Mouse (Mus musculus) testis, postnatal 10 days (tissue): ENCODE measurements around the gene Myo10.

Source experiments
- DNase-seq: peaks from one replicate; pipeline ENCODE4 v3.0.0; 2021; ENCODE audit warnings: low spot score

Myo10 gene

DNA sequence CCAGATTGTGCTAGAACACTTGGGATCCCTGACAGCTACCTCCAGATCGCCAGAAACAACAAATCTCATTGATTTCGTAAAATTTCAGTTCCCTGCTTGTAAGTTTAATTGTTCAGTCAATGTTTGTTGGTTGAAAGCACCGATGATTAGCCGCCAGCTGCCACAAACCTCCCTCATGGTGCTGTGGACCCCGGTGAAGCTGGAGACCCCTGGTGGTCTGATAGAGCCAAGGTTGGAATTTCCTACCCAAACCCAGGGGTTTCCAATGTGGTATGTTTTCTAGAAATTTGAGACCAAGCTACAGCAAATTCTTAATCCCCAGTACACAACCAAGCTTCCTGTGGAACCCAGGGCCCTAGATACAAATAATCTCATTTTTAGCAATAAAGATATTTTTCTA lies 179.4 kb downstream of the Myo10 start:
- no peak for DNase-seq

DNA sequence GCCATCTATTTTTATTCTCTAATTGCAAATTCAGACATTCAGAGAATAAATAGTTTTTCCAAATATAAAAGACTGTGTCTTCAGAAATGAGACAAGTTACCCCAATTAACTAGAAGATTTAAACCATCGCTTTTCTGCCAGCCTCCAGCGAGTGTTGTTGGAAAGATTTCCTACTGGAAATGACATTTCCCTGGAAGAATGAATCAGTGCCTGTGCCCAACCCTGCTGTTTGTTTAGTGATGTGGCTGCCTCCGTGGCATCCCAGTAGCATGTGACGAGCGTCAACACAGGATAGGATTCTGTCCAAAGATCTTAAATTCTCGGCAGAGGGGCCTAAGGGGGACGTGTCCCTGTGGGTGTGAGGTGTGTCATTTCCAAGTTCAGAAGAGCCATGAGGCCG lies 179.9 kb downstream of the Myo10 start:
- DNase-seq, result no peak

DNA sequence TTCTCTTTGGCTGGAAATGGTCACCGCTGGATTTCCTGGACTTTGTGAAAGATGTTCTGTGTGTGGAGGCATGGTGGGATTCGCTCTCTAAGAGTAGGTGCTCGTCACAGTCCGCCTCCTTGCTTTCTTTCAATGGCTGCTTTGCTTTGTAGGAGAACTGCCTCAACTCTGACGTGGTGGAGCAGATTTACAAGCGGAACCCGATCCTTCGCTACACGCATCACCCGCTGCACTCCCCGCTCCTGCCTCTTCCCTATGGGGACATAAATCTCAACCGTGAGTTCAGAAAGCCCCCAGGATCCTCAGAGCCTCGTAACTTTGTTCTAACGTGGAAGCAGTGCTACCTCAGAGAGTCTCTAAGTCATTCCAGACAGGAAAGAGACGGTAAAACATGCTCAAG lies 180.8 kb downstream of the Myo10 start:
- DNase-seq, result no peak

DNA sequence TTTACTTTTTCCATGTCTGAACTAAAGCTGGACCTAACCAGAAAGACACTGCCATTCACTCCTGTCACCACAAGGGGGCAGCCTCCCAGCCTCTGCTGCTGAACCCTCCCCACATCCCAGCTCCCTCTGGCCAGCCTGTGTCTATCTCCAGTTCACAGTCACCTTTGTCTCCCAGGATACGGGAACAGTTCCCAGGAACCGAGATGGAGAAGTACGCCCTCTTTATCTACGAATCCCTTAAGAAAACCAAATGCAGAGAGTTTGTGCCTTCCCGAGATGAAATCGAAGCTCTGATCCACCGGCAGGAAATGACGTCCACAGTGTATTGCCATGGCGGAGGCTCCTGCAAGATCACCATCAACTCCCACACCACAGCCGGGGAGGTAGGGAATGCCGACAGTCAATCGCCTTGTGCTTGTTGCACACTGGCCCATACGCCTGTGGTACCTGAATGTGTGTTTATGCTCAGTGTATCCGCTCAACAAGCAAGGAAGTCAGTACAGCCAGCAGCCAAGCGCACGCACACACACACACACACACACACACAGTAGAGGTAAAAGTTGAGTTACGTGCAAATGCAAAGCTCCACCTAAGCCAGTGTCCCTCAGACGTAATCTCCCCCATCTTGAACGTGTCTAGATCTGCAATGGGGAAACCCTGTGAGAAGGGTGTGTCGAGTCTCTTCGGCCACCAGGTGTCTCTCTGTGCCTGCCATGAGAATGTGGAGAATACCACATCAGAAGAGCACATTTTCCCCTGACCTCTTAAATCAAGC lies 183.2 kb downstream of the Myo10 start:
- DNase-seq, result peak; percentile 87

DNA sequence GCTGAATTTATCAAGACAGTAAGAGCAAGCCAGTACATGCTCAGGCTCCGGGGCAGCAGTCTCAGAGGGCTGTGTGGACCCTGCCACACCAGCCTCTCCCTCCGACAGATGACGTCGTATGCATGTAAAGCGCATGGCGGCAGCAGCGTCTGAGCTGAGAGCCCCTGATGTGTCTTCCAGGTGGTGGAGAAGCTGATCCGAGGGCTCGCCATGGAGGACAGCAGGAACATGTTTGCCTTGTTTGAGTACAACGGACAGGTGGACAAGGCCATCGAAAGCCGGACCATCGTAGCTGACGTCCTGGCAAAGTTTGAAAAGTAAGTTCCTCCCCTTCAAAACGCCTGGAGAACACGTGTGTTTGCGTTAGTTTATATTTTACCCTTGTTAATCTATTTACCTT lies 184.0 kb downstream of the Myo10 start:
- DNase-seq, result no peak

DNA sequence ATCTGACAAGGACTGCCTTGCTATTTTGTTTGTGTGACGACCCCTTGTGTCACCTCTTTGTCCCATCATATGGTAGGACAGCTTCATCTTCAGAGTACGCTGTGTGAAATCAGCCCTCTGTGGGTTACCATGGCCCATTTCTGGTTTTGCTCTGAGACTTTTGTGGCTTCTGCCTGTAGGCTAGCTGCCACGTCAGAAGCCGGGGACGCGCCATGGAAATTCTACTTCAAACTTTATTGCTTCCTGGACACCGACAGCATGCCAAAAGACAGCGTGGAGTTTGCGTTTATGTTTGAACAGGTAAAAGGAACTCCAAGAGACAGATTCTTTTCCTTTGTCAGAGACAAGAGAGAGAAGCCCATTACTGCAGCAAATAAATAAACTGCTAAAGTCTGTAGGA lies 184.6 kb downstream of the Myo10 start:
- no peak for DNase-seq

DNA sequence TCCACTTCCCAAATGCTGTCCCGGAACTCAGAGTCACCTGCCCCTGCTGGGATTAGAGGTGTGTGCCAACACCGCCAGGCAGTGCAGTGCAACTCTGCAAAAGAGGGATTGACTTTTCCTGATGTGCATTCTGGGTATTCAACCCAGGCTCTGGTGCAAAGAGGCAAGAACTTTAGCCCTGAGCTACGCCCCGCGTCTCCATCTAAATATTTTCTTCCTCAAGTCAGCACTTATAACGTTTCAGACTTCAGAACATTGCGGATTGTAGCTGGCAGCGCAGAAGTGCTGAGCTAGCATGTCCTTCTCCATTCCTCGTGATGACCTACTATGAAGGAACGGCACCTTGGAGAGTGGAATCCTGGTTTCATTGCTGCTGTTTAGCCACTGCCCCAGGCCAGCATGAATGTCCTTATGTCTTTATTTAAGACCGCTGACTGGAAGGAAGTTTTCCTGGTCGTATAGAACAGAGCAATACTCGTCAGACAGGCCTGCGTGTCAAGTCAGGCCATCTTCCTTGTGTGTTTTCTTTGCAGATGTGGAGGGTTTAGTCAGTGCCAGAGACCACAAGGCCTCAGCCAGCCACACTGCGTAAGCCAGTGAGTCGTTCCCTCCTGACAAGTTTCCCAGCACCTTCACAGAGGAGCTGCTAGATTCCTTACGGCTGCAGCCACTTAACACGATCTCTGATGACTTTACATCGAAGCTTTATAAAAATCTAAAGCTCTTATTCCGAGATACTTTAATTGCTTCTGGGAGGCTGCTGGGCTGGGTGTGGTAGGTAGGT lies 186.5 kb downstream of the Myo10 start:
- no peak for DNase-seq

DNA sequence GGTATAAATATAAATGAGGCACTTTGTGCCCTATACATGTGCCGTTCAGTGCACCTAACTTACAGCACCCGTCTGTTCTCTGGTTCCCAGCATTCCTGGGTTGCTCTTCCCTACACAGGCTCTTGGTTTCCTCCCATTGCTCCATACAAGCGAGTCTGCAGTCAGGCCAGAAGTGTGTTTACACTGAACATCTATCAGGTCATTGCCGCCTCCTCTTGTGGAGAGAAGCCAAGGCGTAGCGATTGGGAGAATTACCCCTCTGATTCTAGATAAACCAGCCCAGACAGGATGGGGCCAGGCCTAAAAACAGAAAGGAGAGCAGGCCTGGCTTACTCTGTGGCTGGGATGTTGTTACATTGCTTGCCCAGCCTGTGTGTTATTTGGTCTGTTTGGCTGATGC lies 187.3 kb downstream of the Myo10 start:
- no peak for DNase-seq

DNA sequence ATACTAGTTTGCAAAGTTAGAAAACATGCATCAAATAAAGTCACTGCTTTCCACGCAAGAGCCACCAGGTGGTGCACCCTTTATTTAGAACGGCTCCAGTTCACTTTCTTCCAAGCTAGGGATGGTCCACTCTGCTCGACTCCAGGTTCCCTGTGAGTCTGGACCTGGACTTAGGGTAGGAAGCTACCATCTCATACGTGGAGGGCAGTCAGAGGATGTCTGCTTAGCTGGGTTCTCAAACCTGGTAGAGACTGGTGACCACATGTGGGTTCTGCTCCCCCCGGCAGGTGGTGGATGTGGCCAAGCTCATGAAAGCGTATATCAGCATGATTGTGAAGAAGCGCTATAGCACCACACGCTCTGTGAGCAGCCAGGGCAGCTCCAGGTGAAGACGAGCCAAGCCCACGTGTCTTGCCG lies 189.5 kb downstream of the Myo10 start:
- no peak for DNase-seq

DNA sequence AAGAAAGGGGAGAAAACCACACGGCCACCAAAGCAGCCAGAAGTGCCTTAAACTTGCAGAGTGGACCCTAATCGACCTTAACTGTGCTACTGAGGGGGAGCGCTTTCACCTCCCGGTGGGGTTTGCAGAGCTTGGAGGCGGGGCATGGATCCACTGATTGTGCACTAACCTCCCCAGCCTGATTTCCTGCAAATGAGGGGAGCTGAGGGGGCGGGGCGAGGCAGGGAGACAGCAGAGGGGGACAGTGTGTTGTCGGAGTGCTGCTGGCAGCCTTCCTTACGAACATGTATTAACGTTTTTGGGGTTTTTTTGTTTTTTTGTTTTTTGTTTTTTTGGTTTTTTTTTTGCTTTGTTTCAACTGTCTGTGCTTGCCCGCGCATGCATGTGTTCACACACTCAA lies 190.2 kb downstream of the Myo10 start:
- DNase-seq, result no peak

DNA sequence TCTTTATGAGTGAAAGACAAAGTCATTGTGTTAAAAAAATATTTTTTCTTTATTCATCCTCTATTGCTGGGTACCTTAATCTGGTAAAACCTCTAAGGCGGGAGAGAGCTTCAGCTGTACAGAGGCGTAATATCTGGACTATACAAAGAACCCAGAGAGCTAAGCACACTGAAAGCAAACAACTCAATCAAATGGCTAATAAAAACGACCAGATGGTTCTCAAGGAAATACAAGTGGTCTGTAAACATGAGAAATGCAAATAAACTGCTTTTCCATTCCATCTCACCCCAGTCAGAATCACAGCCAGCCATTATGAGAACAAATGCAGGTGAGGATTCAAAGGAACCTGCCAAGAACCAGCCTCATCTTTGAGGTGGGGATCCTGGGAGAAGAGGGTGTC lies 192.2 kb downstream of the Myo10 start:
- no peak for DNase-seq

DNA sequence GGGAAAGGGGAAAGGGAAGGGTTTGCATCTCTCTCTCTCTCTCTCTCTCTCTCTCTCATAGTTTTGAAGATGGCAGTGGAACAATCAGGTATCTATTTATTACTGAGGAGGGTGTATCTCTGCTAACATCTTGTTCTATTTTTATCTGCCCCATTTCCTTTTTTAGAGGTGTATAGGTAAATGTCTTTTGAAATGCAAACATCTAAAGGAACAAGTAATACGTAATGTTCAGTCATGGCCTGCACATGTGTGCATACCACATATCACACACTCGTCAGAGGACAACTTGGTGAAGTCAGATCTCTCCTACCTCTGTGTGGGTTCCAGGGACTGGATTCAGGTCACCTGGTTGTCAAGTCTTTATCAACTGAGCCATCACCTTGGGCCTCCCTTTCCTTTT lies 194.9 kb downstream of the Myo10 start:
- DNase-seq, result no peak

DNA sequence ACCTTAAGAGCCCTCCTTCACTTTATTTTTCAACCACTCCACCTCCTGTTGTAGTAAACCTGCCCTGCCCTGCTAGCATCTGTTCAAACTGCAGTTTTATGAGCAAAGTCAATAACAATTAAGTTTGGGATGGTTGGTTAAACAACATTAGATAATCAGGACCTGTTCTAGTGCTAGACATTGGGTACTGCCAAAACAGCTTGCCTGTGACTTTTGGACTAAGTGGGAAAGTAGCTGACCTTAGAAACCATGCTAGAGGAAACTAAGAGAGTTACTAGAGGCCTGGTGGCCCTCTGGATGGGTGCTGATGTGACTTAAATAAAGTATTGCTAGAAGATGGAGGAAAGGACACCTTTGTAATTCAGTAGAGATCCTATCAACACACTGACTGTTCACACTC lies 199.7 kb downstream of the Myo10 start:
- no peak for DNase-seq

DNA sequence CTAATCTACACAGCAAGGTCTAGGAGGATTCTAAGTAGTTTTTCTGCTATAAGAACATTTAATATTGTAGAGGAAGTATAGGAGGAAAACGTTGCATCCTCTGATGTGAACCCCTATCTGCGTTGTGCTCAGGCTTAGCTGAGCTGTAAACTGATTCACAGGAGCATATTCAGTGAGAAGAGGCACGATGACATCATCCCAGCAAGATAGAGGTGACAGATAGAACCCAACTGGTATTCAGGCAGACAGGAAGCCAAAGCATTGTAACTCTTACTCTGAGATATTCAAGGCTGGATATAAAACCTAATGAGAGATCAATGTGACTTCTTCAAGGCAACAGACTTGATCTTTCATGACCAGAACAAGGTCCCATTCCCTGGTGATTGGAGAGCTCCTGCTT lies 200.3 kb downstream of the Myo10 start:
- no peak for DNase-seq

DNA sequence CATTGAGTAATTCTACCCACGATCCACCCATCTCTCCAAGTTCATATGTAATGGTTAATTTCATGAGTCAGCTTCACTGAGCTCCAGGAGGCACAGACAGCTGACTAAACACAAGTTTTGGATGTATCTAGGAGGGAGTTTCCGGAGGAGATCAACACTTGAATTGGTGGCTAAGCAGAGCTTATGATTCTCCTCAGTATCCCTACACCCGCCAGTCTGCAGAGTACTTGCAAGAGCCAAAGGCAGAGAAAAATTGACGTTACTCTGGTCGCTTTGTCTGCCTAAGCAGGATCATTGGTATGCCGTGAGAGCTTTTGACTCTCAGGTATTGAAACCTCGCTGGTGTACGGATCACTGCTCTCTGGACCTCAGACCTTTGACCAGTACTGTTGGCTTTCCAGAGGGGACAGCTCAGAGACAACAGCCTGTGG lies 204.2 kb downstream of the Myo10 start:
- DNase-seq, result no peak

DNA sequence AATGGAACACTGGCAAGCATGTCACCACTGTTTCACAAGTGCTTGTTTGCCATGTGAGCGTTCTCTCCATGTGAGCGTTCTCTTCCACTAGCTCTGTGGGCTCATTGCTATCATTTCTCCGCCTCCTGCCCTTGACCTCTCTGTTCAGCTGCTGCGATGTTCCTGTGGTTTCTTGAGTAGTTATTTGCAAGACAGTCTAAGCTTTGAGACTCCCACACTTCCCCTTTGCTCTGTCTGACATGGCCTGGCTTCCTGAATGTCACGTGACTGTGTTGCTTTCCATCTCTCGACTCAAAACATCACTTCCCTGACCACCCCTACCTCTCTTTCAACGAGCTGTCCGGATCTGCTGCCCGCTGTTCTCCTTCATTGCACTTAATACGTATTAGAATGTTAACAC lies 206.1 kb downstream of the Myo10 start:
- no peak for DNase-seq

DNA sequence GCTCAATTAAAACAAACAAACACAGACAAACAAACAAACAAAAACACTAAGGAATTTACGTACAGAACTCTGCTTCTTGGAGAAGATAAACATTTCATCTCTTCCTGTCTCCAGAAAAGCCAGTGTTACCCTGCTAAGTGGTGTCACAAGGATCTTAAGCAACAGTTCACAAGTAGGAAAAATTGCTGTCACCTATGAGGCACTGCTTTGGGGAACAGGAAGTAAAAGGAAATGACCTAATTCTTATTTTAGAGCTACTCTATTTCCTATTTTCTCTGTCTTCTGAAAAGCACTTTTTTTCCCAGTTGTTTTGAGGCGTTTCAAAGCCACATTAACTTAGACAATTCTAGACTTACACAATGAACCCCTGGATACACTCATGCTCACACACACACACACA lies 208.1 kb downstream of the Myo10 start:
- no peak for DNase-seq

DNA sequence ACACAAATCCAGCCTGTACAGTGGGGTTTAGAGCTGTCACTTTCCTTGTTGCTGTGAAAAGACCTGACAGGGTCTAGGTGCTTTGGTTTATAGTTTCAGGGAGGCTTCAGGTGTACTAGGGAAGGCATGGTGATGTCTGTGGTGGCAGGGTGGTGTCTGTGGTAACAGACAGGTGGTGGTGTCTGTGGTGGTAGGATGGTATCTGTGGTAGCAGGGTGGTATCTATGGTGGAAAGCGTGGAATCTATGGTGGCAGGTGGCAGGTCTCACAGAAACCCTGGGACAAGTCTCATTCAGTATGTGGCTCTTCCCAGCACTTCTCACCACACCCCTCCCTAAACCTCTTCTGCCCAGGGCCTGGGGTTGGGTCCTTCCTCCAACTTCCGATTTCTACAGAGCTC lies 212.0 kb downstream of the Myo10 start:
- no peak for DNase-seq

DNA sequence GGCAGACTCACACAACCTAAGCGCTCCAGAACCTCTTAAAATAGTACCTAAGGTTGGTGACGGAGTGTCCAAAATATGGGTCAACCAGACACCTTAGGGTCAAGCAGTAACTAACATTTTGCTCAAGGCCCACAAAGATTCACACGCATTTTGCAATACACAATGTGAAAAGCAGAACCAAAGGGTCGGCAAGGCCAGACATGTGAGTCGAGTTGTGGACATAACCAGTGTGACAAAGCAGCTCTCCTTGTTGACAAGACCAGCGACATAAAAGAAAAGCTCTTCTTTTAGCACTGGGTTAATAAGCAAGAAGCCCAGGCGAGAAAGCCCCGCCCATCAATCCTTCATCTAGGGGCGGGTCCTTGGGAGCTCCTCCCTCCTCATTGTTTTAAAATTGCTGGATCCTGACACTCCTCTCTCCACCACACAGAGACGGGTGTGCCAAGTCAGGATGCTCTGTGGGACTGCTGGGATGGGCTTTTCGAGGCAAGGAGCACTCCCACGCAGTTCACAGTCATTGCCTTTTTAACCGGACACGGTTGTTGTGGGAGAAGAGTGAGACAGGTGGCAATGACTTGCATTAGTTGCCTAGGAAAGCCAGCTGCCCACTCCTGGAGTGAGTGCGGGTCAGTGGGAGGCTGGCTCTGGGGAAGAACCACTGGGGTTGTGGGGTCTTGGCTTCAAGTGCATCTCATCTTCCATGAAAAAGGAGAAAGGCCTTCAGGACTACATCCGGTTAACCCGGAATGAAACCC lies 212.8 kb downstream of the Myo10 start:
- no peak for DNase-seq

DNA sequence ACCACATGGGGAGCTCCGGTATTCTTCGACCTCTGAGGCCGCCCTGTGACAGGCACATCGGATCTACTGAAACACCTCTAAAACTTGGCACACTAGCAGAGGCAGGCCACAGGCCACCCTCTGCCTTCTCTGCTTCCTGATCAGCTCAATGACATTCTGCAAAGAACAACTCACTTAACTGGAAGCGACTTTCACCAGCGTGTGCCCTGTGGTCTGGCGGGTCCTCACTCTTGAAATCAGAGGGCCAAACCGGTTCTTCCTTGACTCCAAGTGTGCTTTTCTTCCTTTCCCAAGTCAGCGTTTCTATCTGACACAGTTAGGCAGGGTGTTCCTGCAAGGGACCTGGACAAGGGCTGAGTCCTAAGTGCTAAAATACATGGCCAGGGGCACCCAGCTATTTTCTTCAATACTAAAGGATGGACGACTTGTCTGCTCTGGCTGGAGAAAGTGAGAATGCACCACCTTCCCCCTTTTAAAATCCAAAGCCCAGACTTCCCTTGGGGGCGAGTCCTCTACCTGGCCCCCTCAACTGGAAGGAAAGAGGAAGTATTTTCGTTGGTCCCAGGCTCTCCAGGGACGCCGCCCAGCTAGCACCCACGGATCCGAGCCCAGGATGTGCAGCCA lies 220.2 kb downstream of the Myo10 start:
- DNase-seq, result no peak

DNA sequence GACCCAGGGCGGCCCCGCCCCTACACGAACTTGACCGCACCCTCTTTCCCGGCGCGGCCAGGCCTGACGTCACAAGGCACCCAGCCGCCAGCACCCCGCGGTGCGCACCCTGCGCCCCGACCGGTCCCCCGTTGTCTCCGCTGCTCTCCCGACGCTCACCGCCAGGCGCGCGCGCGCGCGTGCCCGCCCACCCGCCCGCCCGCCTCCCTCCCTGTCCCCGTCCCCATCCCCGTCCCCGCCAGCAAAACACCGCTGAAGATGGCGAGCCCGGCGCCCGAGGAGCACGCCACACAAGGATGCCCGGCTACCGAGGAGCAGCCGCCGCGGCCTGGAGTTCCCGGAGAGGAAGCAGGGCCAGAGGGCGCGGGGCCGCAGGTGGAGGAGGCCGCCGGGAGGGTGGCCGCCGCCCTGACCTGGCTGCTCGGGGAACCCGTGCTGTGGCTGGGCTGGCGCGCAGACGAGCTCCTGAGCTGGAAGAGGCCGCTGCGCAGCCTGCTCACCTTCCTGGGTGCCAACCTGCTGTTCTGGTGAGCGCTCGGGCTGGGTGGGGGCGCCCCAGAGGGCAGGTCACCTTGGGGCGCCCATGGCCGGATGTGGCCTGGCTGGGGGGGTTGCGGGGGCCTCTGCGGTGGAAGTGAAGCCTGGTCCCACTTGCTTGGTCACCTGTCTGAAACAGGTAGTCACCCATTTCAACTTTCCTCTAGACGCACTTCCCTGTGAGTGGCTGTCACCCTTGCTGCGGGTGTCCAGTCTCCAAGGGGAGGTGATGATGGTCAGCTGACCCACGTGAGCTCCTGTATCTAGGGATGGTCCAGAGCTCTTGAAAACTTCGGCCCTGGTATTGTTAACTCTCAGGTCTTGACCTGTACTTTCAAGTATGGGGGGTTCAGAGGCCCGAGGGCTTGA lies 221.0 kb downstream of the Myo10 start, which contains the start of gene Retreg1:
Retreg1 (plus strand) TSS at position 95 of the 906 bp plus-strand sequence.
- DNase-seq, result peak; percentile 81
